Mouse (Mus musculus) CD4-positive helper T cell, adult 2 months (primary cell): ENCODE measurements around the gene Klhl2.
A peak's percentile ranks its signal among the peaks of the same experiment; 100 is the strongest.

Experiments used
- DNase-seq: peaks from one replicate; pipeline ENCODE4 v3.0.0-alpha.2; 2012; ENCODE audit warnings: low read depth, missing footprints, low spot score

The Klhl2 gene

GRCm38 (mm10) chr8:64849897-64850541 is at the start of gene Klhl2:
Klhl2 (minus strand) TSS chr8:64850017.
- peak; percentile 85 for DNase-seq

DNA sequence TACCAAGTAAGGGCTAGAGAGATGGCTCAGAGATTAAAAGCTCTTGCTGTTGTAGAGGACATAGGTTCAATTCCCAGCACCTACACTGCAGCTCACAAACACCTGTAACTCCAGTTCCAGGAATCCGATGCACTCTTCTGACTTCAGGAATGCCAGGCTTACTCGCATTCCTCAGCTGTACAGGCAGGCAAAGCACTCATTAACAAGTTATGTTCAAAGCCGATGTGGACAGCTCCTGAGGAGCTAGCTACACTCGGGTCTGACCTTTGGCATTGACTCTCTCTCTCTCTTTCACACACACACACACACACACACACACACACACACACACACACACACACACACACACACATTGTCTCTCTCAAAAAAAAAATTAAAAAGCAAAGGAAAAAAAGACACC is 48.9 kb upstream of the Klhl2 start:
- no peak for DNase-seq

- no peak for DNase-seq
Measured at GRCm38 (mm10) chr8:64896731-64897130, 46.9 kb upstream of the Klhl2 start.

DNA sequence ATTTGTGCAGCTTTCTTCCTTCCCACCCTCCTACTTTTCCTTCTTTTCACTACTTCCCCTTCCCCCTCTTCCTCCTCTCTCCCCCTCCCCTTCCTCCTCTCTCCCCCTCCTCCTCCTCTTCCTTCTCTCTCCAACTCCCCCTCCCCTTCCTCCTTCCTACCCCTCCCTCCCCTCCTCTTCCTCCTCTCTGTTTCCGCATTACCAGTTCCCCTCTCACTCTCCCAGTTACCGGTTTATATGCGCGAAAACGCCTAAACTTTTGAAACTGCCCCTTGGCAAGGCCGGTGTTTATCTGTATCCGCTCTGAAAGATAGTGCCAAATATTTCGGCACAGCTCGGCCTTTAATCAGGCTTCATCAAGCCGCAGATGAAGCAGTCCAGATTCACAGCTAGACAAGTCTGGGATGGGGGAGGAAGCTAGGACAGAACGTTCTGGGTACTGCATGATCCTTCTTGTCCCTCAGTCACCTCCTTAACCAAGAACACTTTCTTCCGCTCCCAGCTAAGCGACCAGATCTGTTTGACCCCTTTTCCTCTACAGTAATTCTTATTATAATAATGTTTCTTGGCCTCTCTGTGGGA is 30.9 kb upstream of the Klhl2 start:
- no peak for DNase-seq

GRCm38 (mm10) chr8:64877630-64878312 is 28.0 kb upstream of the Klhl2 start:
- DNase-seq = no peak

- DNase-seq = peak; percentile 66
Measured at GRCm38 (mm10) chr8:64871469-64872165, 21.8 kb upstream of the Klhl2 start.

DNA sequence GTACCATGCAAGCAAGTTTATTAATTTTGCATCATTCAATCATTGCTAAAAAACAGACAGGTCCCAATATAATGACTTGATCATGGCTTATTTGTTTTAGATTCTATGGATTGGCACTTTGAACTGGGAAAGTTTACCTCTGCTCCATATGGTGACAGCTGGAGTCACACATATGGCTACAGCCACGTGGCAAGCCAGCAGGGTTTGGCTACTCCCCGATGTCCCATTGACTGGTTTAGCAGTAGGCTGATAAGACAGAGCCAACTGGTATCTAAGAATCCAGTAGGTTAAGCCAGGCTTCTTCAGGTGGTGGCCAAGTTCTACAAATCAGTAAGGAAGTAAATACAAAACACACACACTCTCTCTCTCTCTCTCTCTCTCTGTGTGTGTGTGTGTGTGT is 20.4 kb upstream of the Klhl2 start:
- no peak for DNase-seq

DNA sequence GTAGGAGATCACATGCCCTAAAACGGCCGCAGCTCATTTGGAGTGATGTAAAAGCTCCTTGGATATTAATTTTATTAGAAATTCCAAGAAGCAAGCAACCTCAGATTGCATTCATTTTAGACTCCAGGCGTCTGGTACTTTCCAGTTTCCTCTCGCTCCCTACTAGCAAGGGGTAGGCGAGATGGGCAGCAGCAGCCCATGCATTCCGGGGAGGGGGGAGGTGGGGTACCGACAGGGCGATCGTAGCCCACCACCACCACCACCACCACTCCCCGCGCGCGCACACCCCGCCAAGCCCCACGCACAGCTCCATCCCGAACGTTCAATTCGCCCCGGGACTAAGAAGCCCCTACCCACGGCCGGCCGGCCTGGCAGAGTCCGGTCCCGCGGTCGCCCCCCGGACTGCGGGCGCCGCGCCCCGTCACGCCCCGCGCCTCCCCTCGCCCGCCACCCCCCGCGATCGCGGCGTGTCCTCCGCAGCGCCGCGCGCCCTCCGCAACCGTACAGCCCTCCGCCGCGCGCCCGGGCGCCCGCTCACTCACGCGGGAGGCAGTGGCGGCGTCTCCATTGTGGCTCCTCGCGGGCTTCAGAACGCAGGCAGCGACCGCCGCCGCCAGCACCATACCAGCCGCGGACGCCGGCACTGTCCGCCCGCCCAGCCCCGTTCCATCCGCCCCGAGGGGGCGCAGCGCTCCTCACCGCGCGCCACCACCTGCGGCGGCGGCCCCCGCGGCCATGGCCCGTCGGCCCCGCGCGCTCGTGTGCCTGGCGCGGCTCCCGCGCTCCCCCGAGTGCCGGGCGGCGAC is 523 bp downstream of the Klhl2 start:
- DNase-seq = peak; percentile 14

DNA sequence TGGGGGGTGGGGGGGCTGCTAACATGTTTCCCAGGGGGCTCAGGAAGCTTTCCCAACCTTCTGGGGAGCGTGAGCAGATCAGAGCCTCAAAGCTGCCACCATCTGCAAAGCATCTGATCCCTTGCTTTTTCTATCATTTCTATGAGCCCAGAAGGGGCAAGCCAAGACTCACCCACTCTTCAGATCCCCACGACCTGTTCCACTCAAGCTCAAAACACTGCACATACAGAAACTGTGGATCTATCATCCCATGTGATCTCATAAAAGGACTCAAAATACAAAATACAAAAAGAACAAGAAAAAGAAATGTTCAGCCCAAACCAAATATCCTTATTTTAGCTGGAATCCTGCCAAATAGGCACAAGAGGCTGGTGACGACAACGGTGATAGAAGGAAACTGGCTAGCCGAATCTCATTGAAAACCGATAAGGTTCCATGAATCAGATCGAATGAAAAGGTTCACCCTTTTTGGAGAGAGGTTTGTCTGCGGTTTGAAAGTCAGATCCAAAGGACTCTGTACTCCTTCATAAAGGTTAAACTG is 1.5 kb downstream of the Klhl2 start:
- DNase-seq = peak; percentile 16

DNA sequence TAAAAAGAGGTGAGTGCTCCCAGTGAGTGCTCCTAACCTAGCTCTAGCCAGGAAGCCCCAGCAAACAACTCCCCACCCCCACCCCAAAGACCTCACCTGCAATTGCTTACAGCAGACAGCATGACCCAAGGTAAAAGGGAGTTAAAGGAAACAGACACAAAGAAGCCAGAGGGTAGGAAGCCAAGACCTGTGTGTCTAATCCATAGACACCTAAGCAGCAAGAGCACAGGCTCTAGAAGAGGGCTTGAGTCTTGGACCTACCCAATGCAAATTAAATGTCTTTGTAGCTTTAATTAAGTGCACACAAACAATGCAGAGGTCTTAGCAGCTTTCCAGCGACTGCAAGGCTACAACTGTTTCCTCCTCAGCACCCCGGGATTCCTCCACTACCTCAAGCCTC is 2.2 kb downstream of the Klhl2 start:
- no peak for DNase-seq

DNA sequence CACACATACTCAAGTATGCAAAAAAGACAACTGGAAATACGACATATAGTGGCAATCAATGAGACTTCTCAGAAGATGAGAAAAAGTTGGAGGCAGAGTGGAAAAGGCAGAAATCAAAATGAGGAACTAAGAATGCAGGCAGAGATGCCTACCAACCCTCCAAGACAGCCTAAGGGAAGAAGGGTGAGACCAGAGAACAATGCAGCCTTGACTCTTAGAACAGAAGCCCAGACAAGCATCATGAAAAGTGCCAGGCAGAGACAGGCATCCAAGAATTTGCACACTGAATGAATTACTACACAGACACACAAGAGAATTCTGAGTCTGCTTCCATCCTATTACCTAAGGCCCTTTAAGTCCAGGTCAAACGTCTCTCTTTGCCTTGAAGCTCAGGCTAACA is 2.6 kb downstream of the Klhl2 start:
- DNase-seq = no peak

DNA sequence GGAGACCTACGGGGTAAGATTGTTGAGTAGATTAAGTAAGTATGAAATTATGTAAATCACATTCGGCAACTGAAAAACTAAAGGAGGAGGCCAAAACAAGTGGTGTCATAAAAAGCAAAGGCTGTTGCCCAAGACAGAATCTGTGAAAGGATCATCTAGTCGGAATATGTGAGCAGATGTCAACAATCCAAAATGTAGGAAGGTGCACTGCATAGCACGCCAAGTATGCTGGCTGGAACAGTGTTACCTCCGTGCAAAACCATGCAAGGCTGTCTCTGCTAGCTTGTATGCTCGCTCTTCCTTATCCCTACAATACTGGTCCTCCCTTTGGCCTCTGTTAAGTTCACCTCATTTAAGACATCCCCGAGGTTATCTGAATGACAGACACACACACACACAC is 4.5 kb downstream of the Klhl2 start:
- DNase-seq = no peak

DNA sequence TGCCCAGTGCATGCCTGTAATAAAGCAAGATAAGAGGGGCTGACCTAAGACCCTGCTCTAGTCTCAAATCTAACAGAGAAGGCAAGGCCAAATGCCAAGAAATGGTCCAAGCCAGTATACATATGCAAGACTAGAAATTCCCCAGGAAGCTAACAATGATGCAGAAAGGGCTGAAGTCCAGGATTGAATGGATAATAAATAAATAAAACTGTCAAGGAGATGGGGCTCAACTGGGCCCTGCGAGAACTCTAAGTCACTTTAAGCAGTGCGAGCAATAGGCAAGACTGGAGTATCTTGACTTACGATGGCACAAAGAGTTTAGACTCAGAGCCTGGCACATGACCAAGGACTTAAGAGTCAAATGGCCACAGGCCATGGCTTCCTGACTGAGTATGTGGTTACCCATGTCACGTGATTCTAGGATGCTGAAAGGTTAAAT is 5.8 kb downstream of the Klhl2 start:
- no peak for DNase-seq

- no peak for DNase-seq
Measured at GRCm38 (mm10) chr8:64843168-64843567, 6.6 kb downstream of the Klhl2 start.

- no peak for DNase-seq
Measured at GRCm38 (mm10) chr8:64841747-64842406, 7.9 kb downstream of the Klhl2 start.

DNA sequence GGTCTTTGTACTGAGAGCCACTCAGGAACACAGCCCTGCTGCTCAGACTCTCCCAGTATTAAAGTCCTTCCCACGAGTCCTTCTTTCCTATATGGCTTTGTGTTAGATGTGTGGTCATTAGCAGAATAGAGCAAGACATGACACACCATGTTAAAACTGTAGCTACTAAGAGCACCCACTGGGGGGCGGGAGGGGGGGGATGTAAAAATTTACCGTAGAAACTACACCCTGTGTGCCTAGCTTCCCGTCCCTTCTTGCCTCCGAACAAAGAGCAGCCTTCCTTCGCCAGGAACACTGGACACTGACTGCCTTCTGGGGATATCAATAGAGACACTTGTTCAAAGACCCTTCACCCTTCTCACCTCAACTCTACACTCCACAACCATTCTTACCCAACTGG is 10.2 kb downstream of the Klhl2 start:
- no peak for DNase-seq

DNA sequence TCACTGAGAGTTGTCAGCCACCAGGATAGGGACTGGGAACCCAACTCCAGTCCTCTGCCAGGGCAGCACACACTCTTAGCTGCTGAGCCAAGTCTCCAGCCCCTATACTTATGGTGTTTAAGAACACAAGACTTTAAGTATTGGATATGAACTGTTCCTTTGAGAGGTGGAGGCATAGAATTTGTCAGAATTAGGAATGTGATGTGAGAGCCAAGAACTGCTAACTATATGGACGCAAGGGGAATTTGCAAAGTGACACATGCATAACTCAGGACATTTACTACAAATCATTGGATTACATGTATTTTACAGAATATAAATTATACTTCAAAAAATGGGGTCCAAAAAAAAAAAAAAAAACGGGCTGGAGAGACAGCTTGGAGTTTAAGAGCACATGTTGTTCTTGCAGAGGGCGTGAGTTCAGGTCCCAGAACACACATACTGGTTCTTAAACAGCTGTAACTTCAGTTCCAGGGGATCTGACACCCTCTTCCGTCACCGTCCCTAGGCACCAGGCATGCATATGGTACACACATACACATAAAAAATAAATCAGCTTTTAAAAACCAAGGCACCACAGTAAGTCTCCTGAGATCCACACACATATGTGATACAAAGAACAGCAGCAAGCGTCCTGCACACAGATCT is 14.2 kb downstream of the Klhl2 start:
- DNase-seq = no peak

GRCm38 (mm10) chr8:64834071-64834877 is 15.5 kb downstream of the Klhl2 start:
- no peak for DNase-seq

DNA sequence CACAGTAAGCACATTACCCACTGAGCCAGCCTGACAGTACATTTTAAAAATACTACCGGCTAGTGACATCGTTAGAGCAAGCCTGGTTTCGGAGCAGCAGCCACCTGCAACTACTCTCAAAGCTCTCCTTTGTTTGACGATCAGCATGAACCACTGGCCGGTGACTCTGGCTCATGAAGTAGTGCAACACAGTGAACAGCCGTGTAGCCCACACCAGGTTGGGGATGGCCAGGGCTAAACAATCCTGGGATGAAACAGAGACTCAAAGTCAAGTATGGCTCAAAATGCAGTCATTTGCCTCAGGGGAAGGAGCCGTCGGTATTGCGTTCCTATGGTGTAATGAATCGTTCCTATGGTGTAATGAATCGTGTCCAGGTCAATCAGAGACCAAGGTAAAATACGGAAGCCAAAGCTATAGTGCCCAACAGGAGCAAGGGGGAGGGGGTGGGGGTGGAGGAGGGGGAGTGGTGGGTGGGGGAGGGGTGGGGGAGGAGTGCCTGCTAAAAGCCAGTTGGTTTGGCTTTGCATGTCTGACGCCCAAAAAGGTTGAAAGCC is 17.2 kb downstream of the Klhl2 start:
- DNase-seq = no peak
